Mouse (Mus musculus): Measurements from ENCODE around the gene Cerk. TPM values are rescaled to one million over a fixed set of nuclear protein-coding genes. Genes with fewer than 3 reads are reported as not detected.

Cerk gene
- polyA plus RNA-seq, 1 experiment from 2014 or later = 27.0 TPM

DNA sequence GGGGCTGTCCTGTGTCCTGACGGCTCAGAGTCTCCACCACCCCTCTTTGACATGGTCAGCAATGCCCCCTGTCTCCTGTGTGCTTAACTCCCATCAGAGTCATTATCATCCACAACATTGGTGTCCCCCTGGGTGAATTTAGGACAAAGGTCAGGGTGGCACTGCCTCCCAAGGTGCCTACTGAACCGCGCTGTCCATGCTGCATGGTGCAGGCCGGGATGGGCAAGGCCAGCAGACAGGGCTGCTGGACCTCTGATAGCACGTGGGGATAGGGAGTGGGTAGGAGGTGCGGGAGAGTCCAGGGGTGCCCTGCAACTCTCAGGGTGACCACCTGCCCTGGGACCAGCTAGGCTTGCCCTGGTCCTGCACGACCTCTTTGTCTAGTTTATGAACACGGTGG lies 39.0 kb downstream of the Cerk start:
- Histone ChIP-seq H3K4me1 (ENCODE audit: control insufficient read depth, insufficient read depth, low read length) (no peaks in the 10 kb centered on the region), H3K9me3 (ENCODE audit: control insufficient read depth, low read length) (no peaks in the 10 kb centered on the region), H3K27ac (ENCODE audit: low read depth, low read length) (no peak overlapping the region), H3K27me3 (ENCODE audit: control insufficient read depth, insufficient read depth, low read length) (no peaks in the 10 kb centered on the region), H3K36me3 (ENCODE audit: control insufficient read depth, insufficient read depth, low read length) (peaks cover 20% of the 10 kb centered on the region), H3K9ac (replicated peaks; ENCODE audit: low read depth, low read length) (no peak overlapping the region), H3K4me2 (ENCODE audit: low read depth, low read length) (no peak overlapping the region), H3K4me3 (ENCODE audit: low read depth, low read length) (no peak overlapping the region)
- WGBS = 94% methylated on average over 8 of the region's 8 CpGs
- no peak for ATAC-seq (ENCODE audit: low read depth)

DNA sequence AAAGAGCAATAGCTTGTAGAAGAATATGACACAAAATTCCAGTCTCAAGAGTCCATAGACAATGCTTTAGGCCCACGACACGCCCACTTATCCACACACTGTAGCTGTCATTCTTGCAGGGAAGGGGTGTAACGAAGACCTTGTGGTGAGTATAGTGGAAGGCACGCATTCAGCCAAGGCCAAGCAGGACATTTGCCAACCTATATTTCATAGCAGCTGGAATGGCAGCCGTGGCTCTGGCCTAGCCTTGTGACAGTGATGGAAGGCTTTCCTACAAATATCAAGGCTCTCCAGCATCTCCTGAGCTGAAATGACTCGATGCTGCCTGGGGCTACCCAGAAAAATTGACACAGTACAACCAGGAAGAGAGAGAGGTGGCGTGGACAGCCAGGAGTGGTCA lies 40.9 kb downstream of the Cerk start:
- Histone ChIP-seq H3K27ac (ENCODE audit: low read depth, low read length) (no peak overlapping the region), H3K9me3 (ENCODE audit: control insufficient read depth, low read length) (no peaks in the 10 kb centered on the region), H3K27me3 (ENCODE audit: control insufficient read depth, insufficient read depth, low read length) (no peaks in the 10 kb centered on the region), H3K9ac (replicated peaks; ENCODE audit: low read depth, low read length) (no peak overlapping the region), H3K4me1 (ENCODE audit: control insufficient read depth, insufficient read depth, low read length) (no peaks in the 10 kb centered on the region), H3K4me3 (ENCODE audit: low read depth, low read length) (no peak overlapping the region), H3K36me3 (ENCODE audit: control insufficient read depth, insufficient read depth, low read length) (peaks cover 14% of the 10 kb centered on the region), H3K4me2 (ENCODE audit: low read depth, low read length) (no peak overlapping the region)
- ATAC-seq (ENCODE audit: low read depth) = no peak
- WGBS = 84% methylated on average over 7 of the region's 7 CpGs

DNA sequence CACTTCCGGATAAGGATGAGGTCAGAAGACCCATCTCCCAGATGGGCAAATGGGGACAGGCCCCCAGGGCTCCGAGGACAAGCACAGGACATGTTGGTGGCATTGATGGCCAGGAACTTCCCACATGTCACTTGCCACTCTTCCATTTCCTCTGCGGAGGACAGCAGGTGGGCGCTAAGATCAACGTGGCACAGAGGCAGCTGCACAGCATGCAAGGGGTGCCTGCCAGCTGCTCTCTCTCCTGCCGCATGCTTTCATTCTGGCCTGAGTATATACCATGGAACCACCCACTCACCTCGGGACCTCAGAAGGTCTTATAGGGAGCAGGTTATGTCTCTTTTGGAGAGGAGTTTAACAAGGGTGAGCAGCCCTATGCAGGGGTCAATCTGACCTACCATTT lies 41.4 kb downstream of the Cerk start:
- no peaks in the 10 kb centered on the region for H3K4me1 ChIP-seq (ENCODE audit: control insufficient read depth, insufficient read depth, low read length)
- H3K4me2 ChIP-seq (ENCODE audit: low read depth, low read length) = no peak overlapping the region
- no peaks in the 10 kb centered on the region for H3K27me3 ChIP-seq (ENCODE audit: control insufficient read depth, insufficient read depth, low read length)
- no peaks in the 10 kb centered on the region for H3K9me3 ChIP-seq (ENCODE audit: control insufficient read depth, low read length)
- H3K27ac ChIP-seq (ENCODE audit: low read depth, low read length) = no peak overlapping the region
- no peak overlapping the region for H3K9ac ChIP-seq (replicated peaks; ENCODE audit: low read depth, low read length)
- peaks cover 14% of the 10 kb centered on the region for H3K36me3 ChIP-seq (ENCODE audit: control insufficient read depth, insufficient read depth, low read length)
- ATAC-seq (ENCODE audit: low read depth) = no peak
- 82% methylated on average over 7 of the region's 7 CpGs for WGBS
- H3K4me3 ChIP-seq (ENCODE audit: low read depth, low read length) = no peak overlapping the region

DNA sequence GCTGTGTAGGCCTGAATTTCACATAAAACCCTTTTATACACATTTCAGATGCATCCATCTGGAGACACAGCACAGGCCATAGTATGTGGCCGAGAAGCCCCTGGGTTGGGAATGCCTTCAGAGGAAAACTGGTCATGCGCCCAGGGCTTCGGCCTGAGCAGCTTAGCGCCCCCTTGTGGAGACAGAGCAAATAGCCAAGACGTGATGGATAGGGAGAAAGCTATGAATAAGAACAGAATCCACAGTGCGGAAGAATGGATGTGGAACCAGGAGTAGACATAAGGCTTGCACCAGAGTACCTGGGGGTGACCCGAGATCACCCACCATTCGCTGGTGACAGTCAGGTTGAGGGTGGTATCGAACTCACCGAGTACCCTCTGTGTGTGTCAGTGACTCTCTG lies 45.6 kb downstream of the Cerk start:
- H3K27ac ChIP-seq (ENCODE audit: low read depth, low read length) = no peak overlapping the region
- ATAC-seq (ENCODE audit: low read depth) = peak; percentile 26; the same call in 1 of the 2 replicates
- no peaks in the 10 kb centered on the region for H3K27me3 ChIP-seq (ENCODE audit: control insufficient read depth, insufficient read depth, low read length)
- H3K4me2 ChIP-seq (ENCODE audit: low read depth, low read length) = no peak overlapping the region
- peaks cover 19% of the 10 kb centered on the region for H3K36me3 ChIP-seq (ENCODE audit: control insufficient read depth, insufficient read depth, low read length)
- no peak overlapping the region for H3K9ac ChIP-seq (replicated peaks; ENCODE audit: low read depth, low read length)
- 29% methylated on average over 10 of the region's 10 CpGs for WGBS
- no peak overlapping the region for H3K4me3 ChIP-seq (ENCODE audit: low read depth, low read length)
- no peaks in the 10 kb centered on the region; the same call in 1 of the 2 replicates for H3K4me1 ChIP-seq (ENCODE audit: control insufficient read depth, insufficient read depth, low read length)
- no peaks in the 10 kb centered on the region for H3K9me3 ChIP-seq (ENCODE audit: control insufficient read depth, low read length)

DNA sequence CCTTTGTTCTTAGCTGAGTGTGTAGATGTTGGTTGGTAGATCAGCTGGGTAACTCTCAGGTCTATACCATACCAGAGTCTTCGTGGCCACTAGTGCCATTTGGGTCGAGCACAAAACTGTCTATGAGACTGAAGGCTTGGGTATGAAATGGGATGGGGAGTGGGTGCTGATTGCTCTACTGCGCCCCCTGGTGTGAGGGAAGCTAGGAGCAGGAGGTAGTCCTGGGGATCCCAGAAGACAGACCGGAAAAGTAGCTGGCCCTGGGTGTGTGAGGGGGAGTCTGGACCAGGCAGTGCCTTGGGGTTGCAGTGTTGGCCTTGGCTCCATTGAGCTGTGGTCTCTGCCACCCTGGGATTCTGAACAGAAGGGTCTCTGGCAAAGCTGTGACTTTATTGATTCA lies 48.3 kb downstream of the Cerk start:
- Histone ChIP-seq H3K36me3 (ENCODE audit: control insufficient read depth, insufficient read depth, low read length) (peaks cover 32% of the 10 kb centered on the region), H3K4me2 (ENCODE audit: low read depth, low read length) (no peak overlapping the region), H3K4me1 (ENCODE audit: control insufficient read depth, insufficient read depth, low read length) (peaks cover 5% of the 10 kb centered on the region; the same call in 1 of the 2 replicates), H3K27ac (ENCODE audit: low read depth, low read length) (no peak overlapping the region), H3K4me3 (ENCODE audit: low read depth, low read length) (no peak overlapping the region), H3K9me3 (ENCODE audit: control insufficient read depth, low read length) (no peaks in the 10 kb centered on the region), H3K27me3 (ENCODE audit: control insufficient read depth, insufficient read depth, low read length) (no peaks in the 10 kb centered on the region), H3K9ac (replicated peaks; ENCODE audit: low read depth, low read length) (no peak overlapping the region)
- no peak for ATAC-seq (ENCODE audit: low read depth)
- 73% methylated on average over 4 of the region's 4 CpGs for WGBS

DNA sequence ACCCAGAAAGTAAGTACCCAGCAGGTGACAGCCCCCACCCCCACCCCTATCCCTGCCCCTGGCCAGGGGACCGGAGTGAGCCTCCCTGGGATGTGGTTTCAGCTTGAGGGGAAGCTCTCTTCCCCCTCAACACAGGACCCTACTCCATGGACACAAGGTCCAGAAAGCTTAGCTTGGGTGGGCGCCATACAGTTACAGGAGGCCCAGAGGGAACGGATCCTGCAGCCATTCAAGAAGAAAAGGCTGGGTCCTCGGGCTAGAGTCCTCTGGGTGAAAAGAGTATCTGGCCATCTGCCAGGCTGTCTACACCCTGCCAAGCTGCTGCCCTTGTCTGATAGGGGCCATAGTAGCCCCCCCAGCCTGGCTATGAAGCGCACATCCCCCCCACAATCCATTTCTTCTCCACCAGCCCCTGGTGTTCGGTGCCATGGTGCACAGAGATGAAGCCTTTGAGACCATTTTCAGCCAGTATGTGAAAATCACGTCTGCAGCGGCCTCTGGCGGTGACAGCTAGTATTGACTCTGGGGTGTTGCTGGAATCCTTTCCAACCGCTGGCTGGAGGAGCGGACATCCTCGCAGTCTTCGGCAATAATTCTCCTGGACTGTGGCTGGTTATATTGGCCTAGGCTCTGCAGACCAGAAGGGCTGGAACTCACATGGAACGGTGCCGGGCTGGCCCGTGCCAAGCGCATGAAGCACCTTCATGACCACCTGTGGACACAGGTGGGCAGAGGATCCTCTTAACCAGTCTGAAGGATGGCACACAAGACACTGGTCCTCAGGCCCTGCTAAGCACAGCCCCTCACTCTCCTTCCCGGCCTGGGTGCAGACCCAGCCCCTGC lies 50.8 kb downstream of the Cerk start:
- ATAC-seq (ENCODE audit: low read depth) = peak; percentile 57; the same call in 1 of the 2 replicates
- Histone ChIP-seq H3K36me3 (ENCODE audit: control insufficient read depth, insufficient read depth, low read length) (peaks cover 40% of the 10 kb centered on the region), H3K4me1 (ENCODE audit: control insufficient read depth, insufficient read depth, low read length) (peaks cover 5% of the 10 kb centered on the region; the same call in 1 of the 2 replicates), H3K4me2 (ENCODE audit: low read depth, low read length) (no peak overlapping the region), H3K27me3 (ENCODE audit: control insufficient read depth, insufficient read depth, low read length) (no peaks in the 10 kb centered on the region), H3K4me3 (ENCODE audit: low read depth, low read length) (no peak overlapping the region), H3K9me3 (ENCODE audit: control insufficient read depth, low read length) (no peaks in the 10 kb centered on the region), H3K27ac (ENCODE audit: low read depth, low read length) (peak overlapping the region; percentile 52; the same call in 1 of the 2 replicates), H3K9ac (replicated peaks; ENCODE audit: low read depth, low read length) (0 out of 2 replicates have a peak overlapping the region, but pooled peaks have one; percentile 16)
- 38% methylated on average over 18 of the region's 18 CpGs for WGBS

DNA sequence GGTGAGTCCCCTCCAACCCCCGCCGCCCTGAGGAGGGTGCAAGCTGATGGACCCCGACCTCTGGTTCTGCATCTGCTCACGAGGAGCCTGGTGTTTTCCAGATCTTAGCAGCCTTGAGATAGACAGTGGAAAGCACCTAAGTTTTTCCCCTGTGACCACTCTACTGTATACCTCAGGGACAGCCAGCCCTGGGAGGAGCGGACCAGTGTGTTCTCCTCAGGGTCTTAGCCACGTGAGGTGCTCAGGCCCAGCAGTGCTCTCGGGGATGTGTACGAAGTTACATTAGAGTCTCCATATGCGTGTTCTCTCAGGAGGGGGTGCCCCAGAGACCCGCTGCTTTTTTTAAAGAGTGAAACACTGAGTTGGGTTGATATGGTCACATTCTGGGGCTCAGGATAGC lies 55.3 kb downstream of the Cerk start:
- no peaks in the 10 kb centered on the region for H3K9me3 ChIP-seq (ENCODE audit: control insufficient read depth, low read length)
- H3K27me3 ChIP-seq (ENCODE audit: control insufficient read depth, insufficient read depth, low read length) = no peaks in the 10 kb centered on the region
- H3K4me3 ChIP-seq (ENCODE audit: low read depth, low read length) = no peak overlapping the region
- no peak overlapping the region for H3K27ac ChIP-seq (ENCODE audit: low read depth, low read length)
- H3K9ac ChIP-seq (replicated peaks; ENCODE audit: low read depth, low read length) = no peak overlapping the region
- H3K36me3 ChIP-seq (ENCODE audit: control insufficient read depth, insufficient read depth, low read length) = peaks cover 49% of the 10 kb centered on the region
- H3K4me2 ChIP-seq (ENCODE audit: low read depth, low read length) = no peak overlapping the region
- H3K4me1 ChIP-seq (ENCODE audit: control insufficient read depth, insufficient read depth, low read length) = peaks cover 5% of the 10 kb centered on the region; the same call in 1 of the 2 replicates
- ATAC-seq (ENCODE audit: low read depth) = no peak
- WGBS = 94% methylated on average over 10 of the region's 10 CpGs

DNA sequence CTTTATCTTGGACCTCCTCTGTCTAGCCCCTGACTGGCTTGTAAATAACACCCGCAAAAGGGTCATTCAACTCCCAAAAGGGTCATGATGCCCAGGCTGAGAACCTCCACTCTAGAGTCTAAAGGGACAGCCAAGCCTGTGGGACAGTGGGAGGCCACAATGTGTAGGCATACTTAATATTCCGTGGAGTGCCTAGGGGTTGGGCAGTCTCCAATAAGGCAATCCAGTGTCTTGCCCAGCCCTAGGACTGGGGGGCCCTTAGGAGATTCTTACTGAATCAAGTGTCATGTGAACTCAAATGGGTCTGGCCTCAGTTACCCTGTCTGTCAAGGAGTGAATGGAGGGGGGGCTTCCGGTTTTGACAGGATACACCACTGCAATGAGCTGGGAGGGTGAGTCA lies 56.9 kb downstream of the Cerk start:
- no peak overlapping the region for H3K4me3 ChIP-seq (ENCODE audit: low read depth, low read length)
- no peak overlapping the region for H3K4me2 ChIP-seq (ENCODE audit: low read depth, low read length)
- H3K27ac ChIP-seq (ENCODE audit: low read depth, low read length) = no peak overlapping the region
- no peaks in the 10 kb centered on the region for H3K9me3 ChIP-seq (ENCODE audit: control insufficient read depth, low read length)
- no peaks in the 10 kb centered on the region for H3K27me3 ChIP-seq (ENCODE audit: control insufficient read depth, insufficient read depth, low read length)
- ATAC-seq (ENCODE audit: low read depth) = peak; percentile 35; the same call in 1 of the 2 replicates
- 83% methylated on average over 3 of the region's 3 CpGs for WGBS
- peaks cover 50% of the 10 kb centered on the region for H3K36me3 ChIP-seq (ENCODE audit: control insufficient read depth, insufficient read depth, low read length)
- H3K9ac ChIP-seq (replicated peaks; ENCODE audit: low read depth, low read length) = no peak overlapping the region
- no peaks in the 10 kb centered on the region for H3K4me1 ChIP-seq (ENCODE audit: control insufficient read depth, insufficient read depth, low read length)

DNA sequence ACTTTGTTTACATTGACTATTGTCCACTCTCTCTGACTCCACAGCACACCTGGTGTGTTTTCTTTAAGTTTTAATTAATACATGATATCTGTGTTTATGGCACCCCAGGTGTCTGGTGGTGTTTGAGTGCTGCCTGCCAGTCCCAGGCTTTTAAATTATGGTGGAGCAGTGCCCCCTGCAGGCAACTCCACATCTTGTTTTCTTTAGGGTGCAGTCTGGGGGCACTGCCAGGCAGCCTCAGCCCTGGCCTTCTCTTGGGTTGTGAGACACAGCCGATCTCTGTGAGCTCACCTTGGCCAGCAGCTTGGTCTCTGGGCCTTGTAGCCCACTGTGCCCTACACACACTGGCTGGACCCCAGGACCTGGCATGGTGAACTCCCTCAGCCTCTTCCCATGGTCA lies 61.6 kb downstream of the Cerk start:
- no peak for ATAC-seq (ENCODE audit: low read depth)
- Histone ChIP-seq H3K4me2 (ENCODE audit: low read depth, low read length) (no peak overlapping the region), H3K9ac (replicated peaks; ENCODE audit: low read depth, low read length) (no peak overlapping the region), H3K9me3 (ENCODE audit: control insufficient read depth, low read length) (no peaks in the 10 kb centered on the region), H3K4me1 (ENCODE audit: control insufficient read depth, insufficient read depth, low read length) (no peaks in the 10 kb centered on the region), H3K27me3 (ENCODE audit: control insufficient read depth, insufficient read depth, low read length) (no peaks in the 10 kb centered on the region), H3K27ac (ENCODE audit: low read depth, low read length) (no peak overlapping the region), H3K36me3 (ENCODE audit: control insufficient read depth, insufficient read depth, low read length) (peaks cover 45% of the 10 kb centered on the region), H3K4me3 (ENCODE audit: low read depth, low read length) (no peak overlapping the region)
- 67% methylated on average over 1 of the region's 1 CpGs for WGBS

All from neural tube, embryonic 14.5 days (tissue).